Mouse (Mus musculus) layer of hippocampus, postnatal 14 days (tissue): ENCODE measurements around the gene Atp11b. TPM values are rescaled to one million over a fixed set of nuclear protein-coding genes. Genes with fewer than 3 reads are reported as not detected.

ENCODE experiments used
- DNase-seq, 2 experiments: peaks; one replicate each; pipeline ENCODE4 v3.0.0; 2021 to 2022; ENCODE audit warnings: low spot score in 2 of 2, mixed read lengths in 1 of 2
- long read RNA-seq, 2 experiments: library from polyadenylated mRNA; stranded (forward); transcript quantifications; one replicate each; pipeline ENCODE4 v2.0.0; 2021
- total RNA-seq, 2 experiments: library from RNA; stranded (reverse); gene quantifications; 2 replicates each; pipeline ENCODE4 v1.2.3; 2021

Gene Atp11b
- total RNA-seq = 100 to 1,000 TPM in 1 of 2 experiments, 10 to 100 TPM in 1; 99.8 to 121 TPM
- long read RNA-seq, experiment 1, full-length matches to known transcripts = 7 of 32 reads
- long read RNA-seq, experiment 1, partial matches to known transcripts = 2 of 32 reads
- long read RNA-seq, experiment 1, other reads (novel, unspliced or antisense) = 23 of 32 reads
- long read RNA-seq, experiment 2, full-length matches to known transcripts = 3 of 33 reads
- long read RNA-seq, experiment 2, partial matches to known transcripts = 1 of 33 reads
- long read RNA-seq, experiment 2, other reads (novel, unspliced or antisense) = 29 of 33 reads

GRCm38 (mm10) chr3:35753825-35754767 lies at the start of gene Atp11b:
Gene Atp11b, plus strand, starts transcription at chr3:35754106.
- peak; percentile 58 to 64 for DNase-seq

- no peak for DNase-seq
These were observed 49.6 kb upstream of the Atp11b start for GRCm38 (mm10) chr3:35704328-35704613.

DNA sequence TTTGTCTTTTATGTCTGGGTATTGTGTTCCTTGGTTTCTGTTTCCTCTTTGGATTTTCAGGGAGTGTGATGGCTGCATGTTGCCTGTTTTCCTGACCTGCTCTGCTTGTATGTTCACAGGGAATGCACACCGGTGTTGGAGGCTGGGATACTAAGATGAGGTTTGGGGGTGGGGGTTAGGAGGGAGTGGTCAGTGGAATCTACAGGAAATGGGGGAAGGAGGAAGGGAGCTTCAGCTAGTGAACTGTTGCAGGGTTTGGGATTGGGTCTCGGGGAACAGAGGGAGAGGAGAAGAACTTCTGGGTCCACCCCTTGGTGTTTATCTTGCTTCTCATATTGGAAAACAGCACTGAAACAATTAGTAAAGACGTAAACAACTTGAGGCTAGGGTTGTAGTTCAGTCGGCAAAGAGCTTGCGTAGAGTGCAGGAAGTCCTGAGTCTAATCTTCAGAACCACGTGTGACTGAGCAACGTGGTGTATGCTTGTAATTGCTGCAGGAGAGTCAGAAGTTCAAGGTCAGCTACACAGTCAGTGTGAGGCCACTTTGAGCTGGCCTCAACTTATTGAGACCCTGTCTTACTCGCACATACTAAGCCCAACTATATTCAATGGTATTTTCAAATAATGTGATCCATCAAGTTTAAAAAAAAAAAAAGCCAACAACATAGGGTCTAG lies 34.2 kb upstream of the Atp11b start:
- no peak for DNase-seq

DNA sequence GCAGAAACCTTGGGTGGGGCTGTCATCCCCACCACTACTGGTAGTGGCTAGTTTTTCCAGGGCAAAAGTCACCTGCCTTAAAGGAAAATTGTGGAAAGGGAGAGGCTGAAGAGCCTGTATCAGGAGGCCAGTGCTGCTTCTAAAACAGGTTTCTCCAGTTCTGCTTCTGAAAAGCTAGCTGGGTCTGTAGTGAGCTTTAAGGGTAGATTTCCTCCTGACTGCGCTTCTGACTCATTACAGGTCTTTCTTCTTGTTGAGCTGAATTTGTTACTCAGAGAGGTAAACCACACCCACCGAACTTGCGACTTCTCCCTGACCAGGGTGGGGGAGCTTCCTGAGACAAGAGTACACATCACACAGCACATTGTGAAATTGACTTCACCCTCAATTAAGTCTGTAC lies 33.1 kb upstream of the Atp11b start:
- no peak for DNase-seq

- DNase-seq = no peak
These were observed 32.0 kb upstream of the Atp11b start for GRCm38 (mm10) chr3:35721818-35722446.

DNA sequence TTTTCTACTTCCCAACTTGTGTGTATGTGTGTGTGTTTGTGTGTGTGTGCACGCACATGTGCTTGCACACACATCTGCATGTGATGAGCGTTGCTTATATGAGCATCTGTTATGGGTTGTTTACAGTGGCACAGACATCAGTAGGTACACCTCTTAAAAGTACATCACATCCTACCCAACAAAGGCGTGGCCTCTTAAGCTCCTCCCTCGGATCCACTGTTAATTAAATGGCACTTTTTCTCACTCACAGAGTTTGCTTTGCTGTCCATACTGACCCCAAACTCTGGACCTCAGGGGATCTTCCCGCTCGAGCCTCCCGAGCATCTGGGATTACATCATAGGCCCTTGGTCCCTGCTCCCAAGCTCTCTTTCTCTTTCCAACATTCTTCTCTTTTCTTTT lies 31.1 kb upstream of the Atp11b start:
- DNase-seq = no peak

DNA sequence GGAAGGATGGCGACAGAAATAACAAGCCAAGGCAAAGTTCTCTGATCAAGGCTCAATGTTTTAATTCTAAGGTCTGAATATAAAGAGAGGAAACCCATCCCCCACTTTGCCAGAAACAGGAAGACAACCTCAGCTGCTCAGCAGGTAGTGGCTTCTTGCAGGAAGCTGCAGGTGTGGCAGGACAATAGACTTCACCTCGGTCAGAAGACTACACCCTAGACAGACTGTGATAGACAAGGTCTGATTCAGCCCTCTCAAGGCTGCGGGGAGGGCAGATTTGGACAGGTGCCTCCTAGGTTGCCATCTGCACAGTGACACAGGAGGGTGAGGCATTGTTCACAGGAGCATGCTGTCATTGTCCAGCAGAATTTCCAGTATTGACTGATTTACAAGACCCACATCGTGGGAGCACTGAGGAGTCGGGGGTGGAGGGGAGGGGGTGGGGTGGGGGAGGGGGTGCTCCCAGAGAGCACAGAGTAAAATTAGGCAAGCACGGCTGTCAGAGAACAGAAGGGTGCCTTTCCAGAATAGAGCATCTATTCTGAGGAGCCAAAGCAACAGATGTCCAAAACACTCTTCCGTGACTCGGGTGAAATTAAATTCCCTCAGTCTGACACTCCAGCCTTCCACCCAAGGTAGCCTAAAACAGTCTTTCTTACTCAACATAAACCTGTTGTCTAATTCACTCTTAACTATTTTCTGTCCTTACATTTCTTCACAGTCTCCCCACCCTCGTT lies 30.2 kb upstream of the Atp11b start:
- DNase-seq = peak; percentile 16 to 32

DNA sequence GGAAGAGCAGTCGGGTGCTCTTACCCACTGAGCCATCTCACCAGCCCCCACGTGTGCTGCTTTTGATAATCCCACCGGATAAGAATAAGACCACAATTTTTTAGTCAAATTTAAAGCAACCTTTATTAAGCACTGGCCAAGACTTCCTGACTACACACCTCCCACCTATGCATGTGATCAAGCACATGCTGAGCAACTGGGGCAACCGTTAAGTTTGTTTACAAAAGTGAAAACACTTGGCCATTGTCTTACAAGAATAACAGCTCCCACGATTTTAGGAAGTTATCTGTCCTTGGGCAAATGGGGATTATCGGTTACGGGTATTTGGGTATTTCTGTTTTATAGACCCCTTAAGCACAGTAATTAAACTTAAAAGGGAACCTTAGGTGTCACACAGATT lies 28.8 kb upstream of the Atp11b start:
- no peak for DNase-seq

DNA sequence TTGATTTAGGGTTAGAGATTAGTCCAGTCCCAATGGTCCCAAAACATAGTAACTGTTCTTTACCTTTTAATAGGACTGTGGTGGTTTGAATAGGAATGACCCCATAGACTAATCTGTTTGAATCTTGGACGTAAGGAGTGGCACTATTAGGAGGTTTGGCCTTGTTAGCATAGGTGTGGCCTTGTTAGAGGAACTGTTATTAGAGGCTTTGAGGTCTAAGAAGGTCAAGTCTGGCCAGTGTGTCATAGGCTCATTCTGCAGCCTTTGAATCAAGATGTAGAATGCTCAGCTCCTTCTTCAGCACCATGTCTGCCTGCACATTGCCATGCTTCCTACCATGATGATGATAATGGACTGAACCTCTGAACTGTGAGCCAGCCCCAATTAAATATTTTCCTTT lies 27.0 kb upstream of the Atp11b start:
- DNase-seq = no peak

GRCm38 (mm10) chr3:35729490-35729889 lies 24.4 kb upstream of the Atp11b start:
- DNase-seq = no peak

DNA sequence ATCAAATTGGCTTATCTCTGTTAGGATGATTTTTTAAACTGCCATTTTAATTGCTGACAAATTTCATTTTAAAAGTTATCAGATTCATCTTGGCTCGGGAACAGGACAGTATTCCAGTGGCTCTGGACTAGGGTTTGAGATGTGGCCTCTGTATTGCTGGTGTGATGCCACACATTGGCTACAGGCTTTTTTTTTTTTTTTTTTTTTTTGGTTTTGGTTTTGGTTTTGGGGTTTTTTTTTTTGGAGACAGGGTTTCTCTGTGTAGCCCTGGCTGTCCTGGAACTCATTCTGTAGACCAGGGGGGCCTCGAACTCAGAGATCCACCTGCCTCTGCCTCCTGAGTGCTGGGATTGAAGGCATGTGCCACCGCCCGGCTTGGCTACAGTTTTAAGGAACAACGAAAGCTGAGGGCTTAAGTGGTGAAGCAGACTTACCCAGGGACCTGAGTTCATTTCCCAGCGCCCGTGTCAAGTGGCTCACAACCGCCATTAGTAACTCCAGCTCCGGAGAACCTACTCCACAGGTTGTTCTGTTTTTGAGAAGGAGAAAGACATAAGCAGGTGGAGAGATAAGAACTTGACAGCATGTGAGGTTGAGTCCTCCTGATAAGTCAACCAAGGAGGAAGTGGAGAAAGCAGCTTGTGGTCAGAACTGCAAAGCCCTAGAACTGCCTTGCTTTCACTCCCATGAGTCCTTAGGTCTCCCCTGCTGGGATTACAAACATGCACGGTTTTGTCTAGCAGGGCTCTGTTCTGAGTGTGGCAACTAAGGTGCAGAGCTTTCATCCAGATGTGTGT lies 21.7 kb upstream of the Atp11b start:
- DNase-seq = no peak

DNA sequence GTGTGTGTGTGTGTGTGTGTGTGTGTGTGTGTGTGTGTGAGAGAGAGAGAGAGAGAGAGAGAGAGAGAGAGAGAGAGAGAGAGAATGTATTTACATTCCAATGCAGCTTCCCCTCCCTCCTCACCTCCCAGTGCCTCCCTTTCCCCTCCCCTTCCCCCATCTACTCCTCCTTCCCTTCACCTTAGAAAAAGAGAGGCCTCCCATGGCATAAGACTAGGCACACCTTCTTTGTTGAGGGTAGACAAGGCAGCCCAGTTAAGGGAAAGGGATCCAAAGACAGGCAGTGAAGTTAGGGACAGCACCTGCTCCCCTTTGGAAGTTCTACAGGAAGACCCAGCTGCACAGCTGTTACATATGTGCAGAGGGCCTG lies 21.1 kb upstream of the Atp11b start:
- DNase-seq = no peak

DNA sequence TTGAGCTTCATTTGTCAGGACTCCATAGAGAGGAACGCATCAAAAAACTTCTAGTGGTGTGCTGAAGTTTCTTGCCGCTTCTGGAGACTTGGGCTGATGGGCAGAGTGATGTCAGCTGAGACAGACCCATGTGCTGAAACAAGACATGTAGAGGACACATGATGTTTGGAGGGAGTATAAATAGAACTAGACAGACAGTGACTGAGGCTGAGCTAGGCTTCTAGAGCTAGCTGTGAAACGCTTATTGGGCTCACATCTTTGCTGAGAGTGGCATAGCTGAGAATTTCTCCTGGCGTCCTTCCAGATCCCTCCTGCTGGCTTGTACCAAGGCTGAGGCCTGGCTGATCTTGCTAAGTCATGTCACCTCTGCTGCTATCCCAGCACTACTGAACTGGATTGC lies 19.4 kb upstream of the Atp11b start:
- no peak for DNase-seq

DNA sequence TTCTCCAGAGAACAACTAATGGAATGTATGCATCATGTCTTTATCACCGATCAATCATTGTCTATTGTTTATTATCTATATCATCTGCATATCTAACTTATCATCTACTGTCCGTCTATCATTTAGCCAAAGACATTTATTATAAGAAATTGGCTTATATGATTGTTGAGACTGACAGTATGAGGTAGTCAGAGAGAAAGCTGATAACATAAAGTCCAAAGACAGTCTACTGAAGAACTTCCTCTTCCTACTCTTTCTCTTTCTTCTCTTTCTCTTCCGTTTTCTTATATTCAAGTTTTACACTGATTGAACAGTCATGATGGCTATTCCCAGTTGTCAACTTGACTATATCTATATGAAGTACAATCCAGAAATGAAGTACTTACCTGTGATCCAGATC lies 15.8 kb upstream of the Atp11b start:
- DNase-seq = no peak

DNA sequence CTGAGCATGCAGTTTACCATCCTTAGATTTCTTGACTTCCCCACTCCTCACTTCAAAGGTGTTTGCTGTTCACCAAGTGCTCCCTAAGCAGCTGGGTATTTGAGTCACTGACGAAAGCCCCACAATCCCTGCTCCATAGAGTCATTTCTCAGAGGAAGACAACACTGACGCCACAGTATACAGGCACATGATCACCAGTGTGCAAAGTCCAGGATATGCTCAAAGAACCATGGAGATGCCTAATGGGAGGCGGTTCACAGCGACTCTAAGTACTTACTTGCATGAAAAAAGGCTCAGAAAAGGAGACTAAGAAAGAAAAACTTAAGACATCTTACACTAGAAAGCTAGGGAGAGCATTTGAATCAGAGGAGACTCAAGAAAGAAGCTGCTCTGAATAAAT lies 8.9 kb upstream of the Atp11b start:
- no peak for DNase-seq

DNA sequence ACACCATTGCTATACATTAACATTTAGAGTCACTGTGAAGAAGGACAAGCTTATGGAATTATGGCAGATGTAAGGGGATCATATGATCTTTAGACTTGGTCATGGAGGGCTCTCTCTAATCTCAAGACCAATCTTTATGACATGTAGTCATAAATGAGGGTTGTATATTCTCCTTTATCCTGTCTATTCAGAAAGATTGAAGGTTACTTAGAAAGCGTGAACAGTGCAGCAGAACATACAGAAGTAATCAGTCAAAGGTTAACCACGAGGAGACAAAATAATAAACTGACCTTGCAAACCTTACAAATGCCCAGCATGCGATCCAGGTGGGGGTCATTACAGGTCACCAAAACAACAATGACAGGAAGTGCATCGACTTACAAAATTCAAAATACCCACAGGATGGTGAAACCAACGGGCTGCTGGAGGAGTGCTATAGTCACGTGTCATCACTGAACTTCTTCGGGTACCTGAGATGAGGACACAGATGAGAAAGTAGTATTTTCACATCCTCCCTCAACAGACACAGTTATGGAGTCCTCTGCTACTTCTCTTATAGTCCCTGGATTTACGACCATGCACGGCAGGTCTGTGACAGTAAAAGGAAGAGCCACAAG lies 7.0 kb upstream of the Atp11b start:
- no peak for DNase-seq

GRCm38 (mm10) chr3:35750286-35750685 lies 3.6 kb upstream of the Atp11b start:
- DNase-seq = no peak

DNA sequence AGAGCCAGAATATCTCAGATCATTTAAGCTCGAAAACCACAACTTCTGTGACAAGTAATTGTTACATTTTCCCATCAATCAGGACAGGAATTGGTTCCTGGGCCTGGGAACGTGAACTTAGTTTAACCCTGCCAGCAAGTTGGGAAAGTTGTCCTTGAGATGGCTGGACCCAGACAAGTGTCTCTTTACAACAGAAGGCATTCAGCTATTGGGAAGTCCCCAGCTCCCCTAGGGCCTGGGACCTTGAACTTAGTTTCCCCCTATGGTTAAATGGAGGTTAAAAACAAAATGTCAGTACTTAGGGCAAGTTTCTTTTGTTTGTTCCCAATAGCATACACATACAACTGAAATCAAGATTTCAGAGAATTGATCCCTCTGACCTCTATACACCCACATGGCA lies 2.2 kb upstream of the Atp11b start:
- no peak for DNase-seq

DNA sequence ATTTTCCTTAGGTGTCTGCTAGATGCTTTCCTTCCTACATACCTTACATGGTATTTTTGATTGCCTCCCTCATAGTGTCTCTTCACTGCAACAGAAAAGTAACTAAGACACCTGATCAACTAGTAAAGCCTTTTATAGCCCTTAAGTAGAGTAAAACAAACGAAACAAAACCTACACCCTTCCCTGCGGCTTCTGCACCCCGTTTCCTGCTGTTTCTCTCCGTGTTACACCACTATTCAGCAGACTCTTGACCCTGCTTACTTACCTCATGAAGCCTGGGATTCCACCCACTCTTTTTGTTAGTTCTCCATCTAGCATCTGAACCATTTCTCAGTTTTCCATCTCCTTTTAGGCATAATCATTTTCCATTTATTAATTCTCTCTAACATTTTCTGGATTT lies 8.8 kb downstream of the Atp11b start:
- DNase-seq = no peak
